Mouse (Mus musculus): Measurements from ENCODE around the gene Zfhx3. TPM values are rescaled to one million over a fixed set of nuclear protein-coding genes. Genes with fewer than 3 reads are reported as not detected.

The Zfhx3 gene
- polyA plus RNA-seq, 2 experiments = 14.4 to 26.1 TPM

DNA sequence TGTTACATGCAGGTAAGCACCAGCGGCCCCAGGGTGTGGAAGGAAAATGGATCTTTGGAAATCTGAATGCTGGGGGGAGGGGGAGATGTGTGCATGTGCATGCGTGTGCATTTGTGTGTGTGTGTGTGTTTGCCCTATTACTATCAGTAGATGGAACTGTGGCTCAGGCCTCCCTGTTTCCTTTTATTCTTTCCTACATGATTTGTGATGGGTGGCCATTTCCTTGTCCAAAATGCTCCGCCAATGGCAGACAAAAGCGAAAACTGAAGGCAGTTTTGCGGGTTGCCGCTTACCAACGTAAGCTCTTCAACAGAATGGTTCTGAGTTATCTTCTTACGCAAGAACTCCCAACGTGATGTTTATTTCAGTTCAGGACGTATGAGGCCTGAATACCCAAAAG, 910.6 kb downstream of the Zfhx3 start:
- H3K4me2 ChIP-seq (replicated peaks; ENCODE audit: low read depth, low read length, severe bottlenecking) = no peak overlapping the region
- H3K27me3 ChIP-seq (ENCODE audit: control insufficient read depth, insufficient read depth, low read length) = no peaks in the 10 kb centered on the region
- 87% methylated on average over 10 of the region's 10 CpGs for WGBS
- no peak overlapping the region for H3K4me3 ChIP-seq (replicated peaks; ENCODE audit: low read length)
- no peak for ATAC-seq (ENCODE audit: low FRiP score, low read depth)
- H3K4me1 ChIP-seq (ENCODE audit: control insufficient read depth, insufficient read depth, low read length) = no peaks in the 10 kb centered on the region
- no peak for DNase-seq (ENCODE audit: low spot score)
- H3K9me3 ChIP-seq (ENCODE audit: control insufficient read depth, low read length) = no peaks in the 10 kb centered on the region
- TF ChIP-seq POLR2A (IDR thresholded peaks at IDR 0.05; ENCODE audit: borderline replicate concordance, extremely low read depth, insufficient read depth, insufficient read length) = no peak
- peaks cover 20% of the 10 kb centered on the region for H3K36me3 ChIP-seq (ENCODE audit: control insufficient read depth, insufficient read depth, low read length)
- H3K27ac ChIP-seq (replicated peaks; ENCODE audit: low read depth, low read length) = no peak overlapping the region
- no peak overlapping the region for H3K9ac ChIP-seq (ENCODE audit: low read depth, low read length, severe bottlenecking)

GRCm38 (mm10) chr8:108854444-108855102, 912.1 kb downstream of the Zfhx3 start:
- whole genome bisulfite sequencing = 67% methylated on average over 12 of the region's 12 CpGs
- H3K9me3 ChIP-seq (ENCODE audit: control insufficient read depth, low read length) = no peaks in the 10 kb centered on the region
- no peak for TF ChIP-seq POLR2A (IDR thresholded peaks at IDR 0.05; ENCODE audit: borderline replicate concordance, extremely low read depth, insufficient read depth, insufficient read length)
- DNase-seq (ENCODE audit: low spot score) (no peak), ATAC-seq (ENCODE audit: low FRiP score, low read depth) (no peak)
- H3K27ac ChIP-seq (replicated peaks; ENCODE audit: low read depth, low read length) = no peak overlapping the region
- no peak overlapping the region for H3K4me2 ChIP-seq (replicated peaks; ENCODE audit: low read depth, low read length, severe bottlenecking)
- H3K4me1 ChIP-seq (ENCODE audit: control insufficient read depth, insufficient read depth, low read length) = no peaks in the 10 kb centered on the region
- no peaks in the 10 kb centered on the region for H3K27me3 ChIP-seq (ENCODE audit: control insufficient read depth, insufficient read depth, low read length)
- H3K4me3 ChIP-seq (replicated peaks; ENCODE audit: low read length) = no peak overlapping the region
- H3K9ac ChIP-seq (ENCODE audit: low read depth, low read length, severe bottlenecking) = no peak overlapping the region
- peaks cover 34% of the 10 kb centered on the region for H3K36me3 ChIP-seq (ENCODE audit: control insufficient read depth, insufficient read depth, low read length)

- ATAC-seq (ENCODE audit: low FRiP score, low read depth) = no peak
- H3K27ac ChIP-seq (replicated peaks; ENCODE audit: low read depth, low read length) = no peak overlapping the region
- H3K36me3 ChIP-seq (ENCODE audit: control insufficient read depth, insufficient read depth, low read length) = peaks cover 59% of the 10 kb centered on the region
- WGBS = 92% methylated on average over 8 of the region's 8 CpGs
- H3K9me3 ChIP-seq (ENCODE audit: control insufficient read depth, low read length) = no peaks in the 10 kb centered on the region
- H3K27me3 ChIP-seq (ENCODE audit: control insufficient read depth, insufficient read depth, low read length) = no peaks in the 10 kb centered on the region
- H3K9ac ChIP-seq (ENCODE audit: low read depth, low read length, severe bottlenecking) = no peak overlapping the region
- H3K4me3 ChIP-seq (replicated peaks; ENCODE audit: low read length) = no peak overlapping the region
- DNase-seq (ENCODE audit: low spot score) = no peak
- no peak for TF ChIP-seq POLR2A (IDR thresholded peaks at IDR 0.05; ENCODE audit: borderline replicate concordance, extremely low read depth, insufficient read depth, insufficient read length)
- H3K4me2 ChIP-seq (replicated peaks; ENCODE audit: low read depth, low read length, severe bottlenecking) = no peak overlapping the region
- no peaks in the 10 kb centered on the region for H3K4me1 ChIP-seq (ENCODE audit: control insufficient read depth, insufficient read depth, low read length)
Observed at GRCm38 (mm10) chr8:108859001-108859400, 916.6 kb downstream of the Zfhx3 start.

- peaks cover 56% of the 10 kb centered on the region for H3K36me3 ChIP-seq (ENCODE audit: control insufficient read depth, insufficient read depth, low read length)
- no peak overlapping the region for H3K4me2 ChIP-seq (replicated peaks; ENCODE audit: low read depth, low read length, severe bottlenecking)
- H3K9me3 ChIP-seq (ENCODE audit: control insufficient read depth, low read length) = no peaks in the 10 kb centered on the region
- no peaks in the 10 kb centered on the region for H3K27me3 ChIP-seq (ENCODE audit: control insufficient read depth, insufficient read depth, low read length)
- no peak overlapping the region for H3K4me3 ChIP-seq (replicated peaks; ENCODE audit: low read length)
- ATAC-seq (ENCODE audit: low FRiP score, low read depth) (no peak), DNase-seq (ENCODE audit: low spot score) (no peak)
- H3K4me1 ChIP-seq (ENCODE audit: control insufficient read depth, insufficient read depth, low read length) = no peaks in the 10 kb centered on the region
- H3K9ac ChIP-seq (ENCODE audit: low read depth, low read length, severe bottlenecking) = no peak overlapping the region
- H3K27ac ChIP-seq (replicated peaks; ENCODE audit: low read depth, low read length) = no peak overlapping the region
- no peak for TF ChIP-seq POLR2A (IDR thresholded peaks at IDR 0.05; ENCODE audit: borderline replicate concordance, extremely low read depth, insufficient read depth, insufficient read length)
- WGBS = 55% methylated on average over 9 of the region's 9 CpGs
Observed at GRCm38 (mm10) chr8:108859983-108860382, 917.5 kb downstream of the Zfhx3 start.

DNA sequence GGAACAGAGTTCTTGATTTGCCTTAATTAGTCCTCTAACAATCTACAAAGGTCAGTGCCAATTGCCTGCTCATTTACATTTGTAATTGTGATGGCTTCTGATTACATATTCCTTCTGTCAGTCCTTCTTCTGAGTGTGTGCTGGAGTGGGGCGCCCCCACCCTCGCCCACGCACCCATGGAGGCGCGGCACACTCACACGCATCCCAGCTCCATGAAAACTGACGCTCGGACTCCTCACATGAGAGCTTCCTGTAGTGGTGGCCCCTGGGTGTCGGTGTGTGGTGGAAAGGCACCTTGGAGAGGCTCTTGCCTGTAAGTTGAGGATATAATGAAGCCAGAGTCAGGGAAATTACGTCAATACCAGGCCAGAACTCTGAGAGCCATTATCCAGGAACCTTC, 921.0 kb downstream of the Zfhx3 start:
- H3K27ac ChIP-seq (replicated peaks; ENCODE audit: low read depth, low read length) = no peak overlapping the region
- TF ChIP-seq POLR2A (IDR thresholded peaks at IDR 0.05; ENCODE audit: borderline replicate concordance, extremely low read depth, insufficient read depth, insufficient read length) = no peak
- no peak overlapping the region for H3K4me2 ChIP-seq (replicated peaks; ENCODE audit: low read depth, low read length, severe bottlenecking)
- no peak overlapping the region for H3K9ac ChIP-seq (ENCODE audit: low read depth, low read length, severe bottlenecking)
- H3K27me3 ChIP-seq (ENCODE audit: control insufficient read depth, insufficient read depth, low read length) = no peaks in the 10 kb centered on the region
- peaks cover 7% of the 10 kb centered on the region for H3K4me1 ChIP-seq (ENCODE audit: control insufficient read depth, insufficient read depth, low read length)
- 87% methylated on average over 10 of the region's 10 CpGs for WGBS
- peaks cover 35% of the 10 kb centered on the region for H3K36me3 ChIP-seq (ENCODE audit: control insufficient read depth, insufficient read depth, low read length)
- H3K4me3 ChIP-seq (replicated peaks; ENCODE audit: low read length) = no peak overlapping the region
- ATAC-seq (ENCODE audit: low FRiP score, low read depth) (no peak), DNase-seq (ENCODE audit: low spot score) (no peak)
- H3K9me3 ChIP-seq (ENCODE audit: control insufficient read depth, low read length) = no peaks in the 10 kb centered on the region
